Mouse (Mus musculus) kidney, embryonic 15.5 days (tissue): Measurements from ENCODE around the gene Vax2. TPM values are rescaled to one million over a fixed set of nuclear protein-coding genes. Genes with fewer than 3 reads are reported as not detected.

Experiments used
- ATAC-seq: fragments of 200-750 bp; cut with Nextera tagmentation; replicated peaks from 2 replicates; pipeline ENCODE4 v1.8.0; 2017; ENCODE audit warnings: moderate TSS enrichment; ENCODE audit not compliant: low FRiP score
- H3K27ac ChIP-seq: fragments of 300-500 bp; sonication (generic); 2 replicates; pipeline ENCODE4 v1.5.1; 2015; ENCODE audit warnings: mild to moderate bottlenecking, inconsistent platforms
- H3K27me3 ChIP-seq: fragments of 300-500 bp; sonication (generic); 2 replicates; pipeline ENCODE4 v1.6.1; 2015; ENCODE audit warnings: inconsistent platforms
- H3K36me3 ChIP-seq: fragments of 300-500 bp; sonication (generic); 2 replicates; pipeline ENCODE4 v1.6.1; 2015; ENCODE audit warnings: inconsistent platforms
- H3K4me1 ChIP-seq: fragments of 300-500 bp; sonication (generic); 2 replicates; pipeline ENCODE4 v1.6.1; 2015; ENCODE audit warnings: inconsistent platforms
- H3K4me2 ChIP-seq: fragments of 300-500 bp; sonication (generic); 2 replicates; pipeline ENCODE4 v1.6.1; 2015; ENCODE audit warnings: moderate library complexity, mild to moderate bottlenecking, inconsistent platforms
- H3K4me3 ChIP-seq: fragments of 300-500 bp; sonication (generic); replicated peaks from 2 replicates; pipeline ENCODE4 v1.5.1; 2015; ENCODE audit warnings: mild to moderate bottlenecking, inconsistent platforms
- H3K9ac ChIP-seq: fragments of 300-500 bp; sonication (generic); 2 replicates; pipeline ENCODE4 v1.6.1; 2015; ENCODE audit warnings: mild to moderate bottlenecking, inconsistent platforms
- H3K9me3 ChIP-seq: fragments of 300-500 bp; sonication (generic); replicated peaks from 2 replicates; pipeline ENCODE4 v1.6.1; 2016; ENCODE audit warnings: inconsistent platforms
- WGBS: fragments of 180-500 bp; shearing (Covaris S2); methylation state at CpG from one replicate; pipeline ENCODE4 v1.1.7; 2015; ENCODE audit warnings: mixed read lengths; 5-methylcytosine and 5-hydroxymethylcytosine counted together
- polyA plus RNA-seq: library from polyadenylated mRNA; unstranded; fragments of >200 nt; fragmentation: Nextera tagmentation; extraction: Ambion mirVana; gene quantifications from 2 replicates; pipeline ENCODE4 v1.2.1, GENCODE M21; 2015

The Vax2 gene
- polyA plus RNA-seq, 1 experiment from 2014 or later = not detected

GRCm38 (mm10) chr6:83774126-83774525, 63.1 kb downstream of the Vax2 start:
- WGBS = 55% methylated on average over 9 of the region's 9 CpGs
- H3K27me3 ChIP-seq = no peaks in the 10 kb centered on the region
- no peak overlapping the region; the same call in 1 of the 2 replicates for H3K9ac ChIP-seq
- H3K36me3 ChIP-seq = peaks cover 47% of the 10 kb centered on the region
- no peak overlapping the region for H3K27ac ChIP-seq
- ATAC-seq = no peak
- peak overlapping the region; percentile 73 for H3K4me2 ChIP-seq
- H3K4me3 ChIP-seq = peak overlapping the region; percentile 65
- peaks cover 23% of the 10 kb centered on the region for H3K4me1 ChIP-seq
- H3K9me3 ChIP-seq = no peaks in the 10 kb centered on the region

- 2% methylated on average over 14 of the region's 14 CpGs for WGBS
- Histone ChIP-seq H3K9me3 (no peaks in the 10 kb centered on the region), H3K4me2 (peak overlapping the region; percentile 73), H3K4me3 (peak overlapping the region; percentile 65), H3K36me3 (peaks cover 39% of the 10 kb centered on the region), H3K4me1 (peaks cover 23% of the 10 kb centered on the region), H3K9ac (peak overlapping the region; percentile 81), H3K27me3 (no peaks in the 10 kb centered on the region), H3K27ac (peak overlapping the region; percentile 96)
- peak; percentile 62 for ATAC-seq
Observed at GRCm38 (mm10) chr6:83774781-83775563, 63.9 kb downstream of the Vax2 start.

GRCm38 (mm10) chr6:83775638-83776293, 64.7 kb downstream of the Vax2 start, which contains the start of gene Tex261:
Tex261 (minus strand) TSS chr6:83775813.
- peaks cover 23% of the 10 kb centered on the region for H3K4me1 ChIP-seq
- WGBS = under 1% methylated on average over 45 of the region's 45 CpGs
- no peaks in the 10 kb centered on the region for H3K27me3 ChIP-seq
- peak within 1 kb of the TSS; percentile 73 for H3K4me2 ChIP-seq
- H3K36me3 ChIP-seq = peaks cover 31% of the 10 kb centered on the region
- H3K4me3 ChIP-seq = peak within 1 kb of the TSS; percentile 65
- peak within 1 kb of the TSS; percentile 81 for H3K9ac ChIP-seq
- ATAC-seq = peak; percentile 96
- H3K9me3 ChIP-seq = no peaks in the 10 kb centered on the region
- H3K27ac ChIP-seq = peak within 1 kb of the TSS; percentile 96

GRCm38 (mm10) chr6:83778306-83778705, 67.2 kb downstream of the Vax2 start:
- no peak overlapping the region for H3K4me3 ChIP-seq
- no peak overlapping the region for H3K4me2 ChIP-seq
- H3K4me1 ChIP-seq = peaks cover 23% of the 10 kb centered on the region
- peaks cover 6% of the 10 kb centered on the region; the same call in 1 of the 2 replicates for H3K36me3 ChIP-seq
- H3K27ac ChIP-seq = no peak overlapping the region
- no peaks in the 10 kb centered on the region for H3K27me3 ChIP-seq
- WGBS = 73% methylated on average over 7 of the region's 7 CpGs
- H3K9me3 ChIP-seq = no peaks in the 10 kb centered on the region
- no peak for ATAC-seq
- H3K9ac ChIP-seq = no peak overlapping the region

GRCm38 (mm10) chr6:83779026-83779425, 68.0 kb downstream of the Vax2 start:
- no peak for ATAC-seq
- 4% methylated on average over 5 of the region's 5 CpGs for WGBS
- no peaks in the 10 kb centered on the region for H3K27me3 ChIP-seq
- no peak overlapping the region for H3K4me3 ChIP-seq
- H3K9ac ChIP-seq = no peak overlapping the region
- no peak overlapping the region for H3K27ac ChIP-seq
- H3K36me3 ChIP-seq = no peaks in the 10 kb centered on the region
- H3K4me2 ChIP-seq = no peak overlapping the region
- peaks cover 16% of the 10 kb centered on the region for H3K4me1 ChIP-seq
- no peaks in the 10 kb centered on the region for H3K9me3 ChIP-seq

- H3K27ac ChIP-seq = no peak overlapping the region
- H3K4me2 ChIP-seq = no peak overlapping the region
- no peaks in the 10 kb centered on the region for H3K36me3 ChIP-seq
- no peaks in the 10 kb centered on the region for H3K27me3 ChIP-seq
- peaks cover 15% of the 10 kb centered on the region for H3K4me1 ChIP-seq
- H3K4me3 ChIP-seq = no peak overlapping the region
- H3K9me3 ChIP-seq = no peaks in the 10 kb centered on the region
- H3K9ac ChIP-seq = no peak overlapping the region
- 69% methylated on average over 3 of the region's 3 CpGs for WGBS
- ATAC-seq = no peak
Observed at GRCm38 (mm10) chr6:83786426-83786825, 75.4 kb downstream of the Vax2 start.

Other genes starting within 250 kb of the Vax2 start
- 75.6 and 83.8 TPM in 2 replicates for gene Dguok, start 204.3 kb upstream of the Vax2 start, polyA plus RNA-seq
- 25.1 and 130 TPM in 2 replicates for gene Actg2, start 175.0 kb upstream of the Vax2 start, polyA plus RNA-seq
- gene Stambp, start 138.5 kb upstream of the Vax2 start, polyA plus RNA-seq = 22.0 and 25.1 TPM in 2 replicates
- gene Clec4f, start 55.1 kb upstream of the Vax2 start, polyA plus RNA-seq = 0.18 TPM in 1 of 2 replicates, not detected in the other
- not detected in 2 replicates for gene Cd207, start 33.4 kb upstream of the Vax2 start, polyA plus RNA-seq
- 7.0 and 8.1 TPM in 2 replicates for gene Atp6v1b1, start 31.7 kb downstream of the Vax2 start, polyA plus RNA-seq
- not detected in 2 replicates for gene Ankrd53, start 51.4 kb downstream of the Vax2 start, polyA plus RNA-seq
- 79.7 and 86.7 TPM in 2 replicates for gene Tex261, start 64.5 kb downstream of the Vax2 start, polyA plus RNA-seq
- gene Nagk, start 83.7 kb downstream of the Vax2 start, polyA plus RNA-seq = 49.8 and 54.1 TPM in 2 replicates
- 16.8 and 25.7 TPM in 2 replicates for gene Paip2b, start 120.5 kb downstream of the Vax2 start, polyA plus RNA-seq
- 56.9 and 67.7 TPM in 2 replicates for gene Zfp638, start 155.8 kb downstream of the Vax2 start, polyA plus RNA-seq